9 mouse cellular contexts compared by ENCODE assay signal in genomic region chr6:141381473-141381872, GRCm38 (mm10).
DNase-seq lines count a peak whose midpoint lies in the region; ATAC-seq and TF ChIP-seq lines count a peak whose summit lies in the region.
"Had no signal": no experiment of that assay in that cellular context is flagged by ENCODE, and none has a peak within 500 bp of the region (broad histone marks: within the 10 kb centered on the region; RNA-seq: fewer than 3 reads in every experiment).

No protein-coding gene starts in this region.

- peaks cover 6% of the 10 kb centered on the region; the same call in 1 of the 2 replicates for H3K4me1 ChIP-seq in hindbrain, embryonic 15.5 days (replicated peaks)
- H3K4me1 ChIP-seq in liver, embryonic 14.5 days (replicated peaks; ENCODE audit: control insufficient read depth in 2 of 2, insufficient read depth in 2 of 2, low read length in 1 of 2) = peaks cover 0 to 7% of the 10 kb centered on the region in 2 experiments; a peak in 2 of 4 replicates

- H3K4me2 ChIP-seq in hindbrain, embryonic 15.5 days = peak overlapping the region; percentile 30
- H3K4me2 ChIP-seq in liver, embryonic 14.5 days (ENCODE audit: low read depth) = peak overlapping the region; percentile 13; the same call in 1 of the 2 replicates

- no peaks in the 10 kb centered on the region for H3K27me3 ChIP-seq in hindbrain, embryonic 15.5 days
- H3K27me3 ChIP-seq in liver, embryonic 14.5 days (ENCODE audit: control insufficient read depth, insufficient read depth, low read length) = no peaks in the 10 kb centered on the region

- peak overlapping the region; percentile 28 for H3K27ac ChIP-seq in hindbrain, embryonic 15.5 days (replicated peaks)
- no peak overlapping the region for H3K27ac ChIP-seq in liver, embryonic 14.5 days

- peak; percentile 47 for DNase-seq in retina, postnatal 1 day
- no peak for DNase-seq in retina, embryonic 14.5 days (ENCODE audit: low spot score)
- peak in 2 of 3 experiments; percentile 2 for DNase-seq in liver, embryonic 14.5 days (ENCODE audit: low read depth in 3 of 3, low spot score in 3 of 3)
- peak; percentile 55 for DNase-seq in yolk sac, embryonic 10.5 days (ENCODE audit: low spot score)
- DNase-seq in T-cell, adult 2 months (ENCODE audit: low spot score) = no peak
- no peak for DNase-seq in thymus, adult 18-20 months

- no peaks in the 10 kb centered on the region for H3K36me3 ChIP-seq in hindbrain, embryonic 15.5 days
- no peaks in the 10 kb centered on the region for H3K36me3 ChIP-seq in liver, embryonic 14.5 days (replicated peaks; ENCODE audit: control insufficient read depth, insufficient read depth, low read depth)

- TF ChIP-seq EP300 in liver, embryonic 14.5 days (IDR thresholded peaks at IDR 0.05; ENCODE audit: low read depth) = no peak

- H3K9ac ChIP-seq in hindbrain, embryonic 15.5 days = no peak overlapping the region
- no peak overlapping the region for H3K9ac ChIP-seq in liver, embryonic 14.5 days (replicated peaks)

- no peak overlapping the region for H3K4me3 ChIP-seq in hindbrain, embryonic 15.5 days
- no peak overlapping the region for H3K4me3 ChIP-seq in liver, embryonic 14.5 days (ENCODE audit: insufficient read depth in 1 of 2, low read depth in 2 of 2, low read length in 2 of 2)
- H3K4me3 ChIP-seq: erythroblast, embryonic 14.5 days had no signal

- TF ChIP-seq CTCF in liver, embryonic 14.5 days (IDR thresholded peaks at IDR 0.05; ENCODE audit: low read depth) = no peak

- WGBS in hindbrain, embryonic 15.5 days = 50% methylated on average over 8 of the region's 8 CpGs
- WGBS in liver, embryonic 14.5 days (ENCODE audit: insufficient replicate concordance) = 61% methylated on average over 8 of the region's 8 CpGs

- no peaks in the 10 kb centered on the region for H3K9me3 ChIP-seq in hindbrain, embryonic 15.5 days
- no peaks in the 10 kb centered on the region for H3K9me3 ChIP-seq in liver, embryonic 14.5 days (ENCODE audit: control insufficient read depth, low read length)

- ATAC-seq in hindbrain, embryonic 15.5 days (ENCODE audit: low FRiP score, low read depth) = no peak
- ATAC-seq in liver, embryonic 14.5 days (ENCODE audit: insufficient read depth) = peak; percentile 33; the same call in 1 of the 2 replicates
- ATAC-seq in erythroid progenitor cell, adult 5-6 weeks (replicated peaks; ENCODE audit: low FRiP score, poor library complexity, severe bottlenecking) = no peak

Comparison
In these comparisons a context has a peak if more than half of its experiments do, and no peak if none do; other contexts are left out.
1. DNase-seq: peak in retina, postnatal 1 day (single experiment), liver, embryonic 14.5 days (2 of 3) and yolk sac, embryonic 10.5 days (single experiment); none in retina, embryonic 14.5 days (single experiment), T-cell, adult 2 months (single experiment) and thymus, adult 18-20 months (0 of 2).